Mouse (Mus musculus) mature B cell (primary cell): Measurements from ENCODE around the gene Chmp3.

Source experiments
- in situ Hi-C: fragments of 300-500 bp; cut with MboI; formaldehyde crosslinking; loops from 2 replicates; pipeline ENCODE4 v1.14.3; 2019

The Chmp3 gene

GRCm38 (mm10) chr6:71543686-71544499 is at the start of gene Chmp3:
Gene Chmp3, plus strand, starts transcription at chr6:71543797.
- in situ Hi-C loops = no loop called here

GRCm38 (mm10) chr6:71494341-71495020 is 49.1 kb upstream of the Chmp3 start:
- in situ Hi-C loops = no loop called here

GRCm38 (mm10) chr6:71500575-71500974 is 43.0 kb upstream of the Chmp3 start:
- in situ Hi-C loops = no loop called here

GRCm38 (mm10) chr6:71503001-71503400 is 40.6 kb upstream of the Chmp3 start:
- in situ Hi-C loops = no loop called here

GRCm38 (mm10) chr6:71503670-71504069 is 39.9 kb upstream of the Chmp3 start:
- in situ Hi-C loops = no loop called here

- in situ Hi-C loops = no loop called here
Observed at GRCm38 (mm10) chr6:71504091-71504490, 39.5 kb upstream of the Chmp3 start.

- in situ Hi-C loops = no loop called here
Observed at GRCm38 (mm10) chr6:71505671-71506070, 37.9 kb upstream of the Chmp3 start.

GRCm38 (mm10) chr6:71519476-71519875 is 24.1 kb upstream of the Chmp3 start:
- in situ Hi-C loops = no loop called here

GRCm38 (mm10) chr6:71525556-71525955 is 18.0 kb upstream of the Chmp3 start:
- in situ Hi-C loops = no loop called here

GRCm38 (mm10) chr6:71527056-71527455 is 16.5 kb upstream of the Chmp3 start:
- in situ Hi-C loops = no loop called here

- in situ Hi-C loops = no loop called here
Observed at GRCm38 (mm10) chr6:71527826-71528225, 15.8 kb upstream of the Chmp3 start.

- in situ Hi-C loops = no loop called here
Observed at GRCm38 (mm10) chr6:71530176-71530575, 13.4 kb upstream of the Chmp3 start.

GRCm38 (mm10) chr6:71537286-71537685 is 6.3 kb upstream of the Chmp3 start:
- in situ Hi-C loops = no loop called here

GRCm38 (mm10) chr6:71555507-71555951 is 11.9 kb downstream of the Chmp3 start:
- in situ Hi-C loops = no loop called here

- in situ Hi-C loops = no loop called here
Observed at GRCm38 (mm10) chr6:71556826-71557225, 13.2 kb downstream of the Chmp3 start.

- in situ Hi-C loops = no loop called here
Observed at GRCm38 (mm10) chr6:71568616-71569015, 25.0 kb downstream of the Chmp3 start.

- in situ Hi-C loops = no loop called here
Observed at GRCm38 (mm10) chr6:71569025-71569424, 25.4 kb downstream of the Chmp3 start.

- in situ Hi-C loops = no loop called here
Observed at GRCm38 (mm10) chr6:71575359-71575758, 31.8 kb downstream of the Chmp3 start.

- in situ Hi-C loops = no loop called here
Observed at GRCm38 (mm10) chr6:71579478-71579877, 35.9 kb downstream of the Chmp3 start.

- in situ Hi-C loops = no loop called here
Observed at GRCm38 (mm10) chr6:71583198-71583597, 39.6 kb downstream of the Chmp3 start.

GRCm38 (mm10) chr6:71589401-71589800 is 45.8 kb downstream of the Chmp3 start:
- in situ Hi-C loops = no loop called here

- in situ Hi-C loops = no loop called here
Observed at GRCm38 (mm10) chr6:71590154-71590553, 46.6 kb downstream of the Chmp3 start.

GRCm38 (mm10) chr6:71607756-71608155 is 64.2 kb downstream of the Chmp3 start:
- in situ Hi-C loops = no loop called here
